Mouse (Mus musculus) forebrain, embryonic 12.5 days (tissue): ENCODE measurements at regions not wholly inside any gene's neighbourhood (a gene's known extent, or its start where the extent isn't known, plus 50 kb on each side); places are given as distances from the start of the nearest gene placed in this dataset.
A peak's percentile ranks its signal among the peaks of the same experiment; 100 is the strongest.

ENCODE experiments used
- ATAC-seq: fragments of 200-750 bp; cut with Nextera tagmentation; 2 replicates; pipeline ENCODE4 v1.8.0; 2017; ENCODE audit warnings: moderate TSS enrichment; ENCODE audit not compliant: low FRiP score
- H3K27ac ChIP-seq: fragments of 300-500 bp; sonication (generic); 2 replicates; pipeline ENCODE4 v1.5.1; 2016; ENCODE audit warnings: mild to moderate bottlenecking
- H3K27me3 ChIP-seq: fragments of 300-500 bp; sonication (generic); 2 replicates; pipeline ENCODE4 v1.6.1; 2016; ENCODE audit warnings: mild to moderate bottlenecking
- H3K36me3 ChIP-seq: fragments of 300-500 bp; sonication (generic); replicated peaks from 2 replicates; pipeline ENCODE4 v1.6.1; 2016; ENCODE audit warnings: mild to moderate bottlenecking
- H3K4me1 ChIP-seq: fragments of 300-500 bp; sonication (generic); 2 replicates; pipeline ENCODE4 v1.6.1; 2016
- H3K4me2 ChIP-seq: fragments of 300-500 bp; sonication (generic); 2 replicates; pipeline ENCODE4 v1.6.1; 2016; ENCODE audit warnings: mild to moderate bottlenecking, moderate library complexity
- H3K4me3 ChIP-seq: fragments of 300-500 bp; sonication (generic); replicated peaks from 2 replicates; pipeline ENCODE4 v1.5.1; 2016; ENCODE audit warnings: mild to moderate bottlenecking
- H3K9ac ChIP-seq: fragments of 300-500 bp; sonication (generic); 2 replicates; pipeline ENCODE4 v1.6.1; 2016; ENCODE audit warnings: mild to moderate bottlenecking
- H3K9me3 ChIP-seq: fragments of 300-500 bp; sonication (generic); 2 replicates; pipeline ENCODE4 v1.6.1; 2016
- WGBS: fragments of 180-500 bp; shearing (Covaris S2); methylation state at CpG from one replicate; pipeline ENCODE4 v1.1.7; 2016; 5-methylcytosine and 5-hydroxymethylcytosine counted together

DNA sequence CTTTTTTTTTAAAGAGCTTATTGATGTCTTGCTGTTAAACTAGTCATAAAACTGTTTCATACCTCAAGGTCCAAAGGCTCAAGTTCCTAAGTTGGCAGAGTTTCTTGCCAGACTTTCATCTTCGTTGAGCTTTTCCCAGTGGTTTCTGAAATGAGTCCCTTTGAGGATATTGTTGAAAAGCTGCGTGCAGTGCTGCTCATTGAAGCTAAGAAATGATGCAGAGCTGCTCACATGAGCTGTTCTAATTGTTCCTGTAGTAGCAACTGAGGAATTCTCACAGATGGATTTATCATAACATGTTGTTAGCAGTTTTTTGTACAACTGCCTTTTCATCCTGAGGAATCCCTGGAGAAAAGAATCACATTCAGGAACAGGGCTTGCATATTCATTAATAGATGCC lies 249.3 kb downstream of the Col11a1 start:
- 54% methylated on average over 2 of the region's 2 CpGs for WGBS
- no peak for ATAC-seq

DNA sequence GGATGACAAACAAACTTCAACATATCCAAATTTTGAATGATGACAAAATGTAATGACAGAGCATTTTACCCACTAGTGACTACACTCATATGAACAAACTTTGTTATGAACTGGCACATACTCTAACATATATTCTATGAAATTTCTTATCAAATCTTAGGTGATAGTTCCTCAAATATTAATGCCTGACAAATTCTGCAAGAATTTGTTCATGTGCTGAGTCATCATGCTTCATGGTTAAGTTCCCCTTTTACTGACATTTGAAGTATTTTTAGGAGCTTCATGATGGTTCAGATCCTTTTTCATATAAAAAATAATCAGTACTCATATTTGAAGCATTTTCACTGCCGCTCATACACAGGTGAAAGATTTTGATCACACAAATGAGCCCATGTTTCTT lies 289.1 kb downstream of the Col11a1 start:
- H3K9me3 ChIP-seq = no peaks in the 10 kb centered on the region
- 94% methylated on average over 1 of the region's 1 CpGs for WGBS
- H3K27ac ChIP-seq = no peak overlapping the region
- no peak overlapping the region for H3K4me3 ChIP-seq
- H3K36me3 ChIP-seq = no peaks in the 10 kb centered on the region
- no peak overlapping the region for H3K4me2 ChIP-seq
- no peak for ATAC-seq
- no peak overlapping the region for H3K9ac ChIP-seq
- no peaks in the 10 kb centered on the region for H3K4me1 ChIP-seq
- no peaks in the 10 kb centered on the region for H3K27me3 ChIP-seq

More for the DNA sequence above, 249.3 kb downstream of the Col11a1 start:
- H3K4me2 ChIP-seq = no peak overlapping the region
- no peak overlapping the region for H3K27ac ChIP-seq
- no peak overlapping the region for H3K4me3 ChIP-seq
- no peaks in the 10 kb centered on the region for H3K4me1 ChIP-seq
- H3K27me3 ChIP-seq = no peaks in the 10 kb centered on the region
- no peaks in the 10 kb centered on the region for H3K36me3 ChIP-seq
- no peak overlapping the region for H3K9ac ChIP-seq
- H3K9me3 ChIP-seq = no peaks in the 10 kb centered on the region

- Histone ChIP-seq H3K4me1 (no peaks in the 10 kb centered on the region), H3K27me3 (no peaks in the 10 kb centered on the region), H3K4me2 (no peak overlapping the region), H3K9me3 (no peaks in the 10 kb centered on the region), H3K36me3 (no peaks in the 10 kb centered on the region), H3K9ac (no peak overlapping the region), H3K4me3 (no peak overlapping the region), H3K27ac (no peak overlapping the region)
- no peak for ATAC-seq
Observed at GRCm38 (mm10) chr3:114334334-114334733, 304.0 kb downstream of the Col11a1 start.

GRCm38 (mm10) chr3:114343714-114344113 lies 313.4 kb downstream of the Col11a1 start:
- H3K9ac ChIP-seq = no peak overlapping the region
- no peaks in the 10 kb centered on the region for H3K4me1 ChIP-seq
- WGBS = 93% methylated on average over 2 of the region's 2 CpGs
- H3K27ac ChIP-seq = no peak overlapping the region
- H3K27me3 ChIP-seq = no peaks in the 10 kb centered on the region
- no peaks in the 10 kb centered on the region for H3K9me3 ChIP-seq
- ATAC-seq = no peak
- no peaks in the 10 kb centered on the region for H3K36me3 ChIP-seq
- no peak overlapping the region for H3K4me3 ChIP-seq
- no peak overlapping the region for H3K4me2 ChIP-seq

GRCm38 (mm10) chr3:114380044-114380443 lies 349.7 kb downstream of the Col11a1 start:
- Histone ChIP-seq H3K9me3 (no peaks in the 10 kb centered on the region), H3K27ac (no peak overlapping the region), H3K4me3 (no peak overlapping the region), H3K27me3 (no peaks in the 10 kb centered on the region), H3K9ac (no peak overlapping the region), H3K36me3 (no peaks in the 10 kb centered on the region), H3K4me1 (no peaks in the 10 kb centered on the region), H3K4me2 (no peak overlapping the region)
- ATAC-seq = peak; percentile 67; the same call in 1 of the 2 replicates
- 32% methylated on average over 5 of the region's 5 CpGs for WGBS

- Histone ChIP-seq H3K27ac (no peak overlapping the region), H3K4me3 (no peak overlapping the region), H3K4me2 (no peak overlapping the region), H3K9me3 (no peaks in the 10 kb centered on the region), H3K27me3 (no peaks in the 10 kb centered on the region), H3K9ac (no peak overlapping the region), H3K36me3 (no peaks in the 10 kb centered on the region), H3K4me1 (no peaks in the 10 kb centered on the region)
- ATAC-seq = no peak
- 85% methylated on average over 3 of the region's 3 CpGs for WGBS
Observed at GRCm38 (mm10) chr3:114403467-114403866, 373.1 kb downstream of the Col11a1 start.
